Comparison of ENCODE assay signal across 16 mouse cellular contexts in genomic region chr7:38320641-38321040, GRCm38 (mm10).
"Had no signal": no experiment of that assay in that cellular context is flagged by ENCODE, and none has a peak within 500 bp of the region (broad histone marks: within the 10 kb centered on the region; RNA-seq: fewer than 3 reads in every experiment).

No protein-coding gene starts in this region.

- H3K4me2 ChIP-seq: neural tube, embryonic 13.5 days; neural tube, embryonic 15.5 days; stomach, embryonic 15.5 days had no signal

- H3K4me3 ChIP-seq: neural tube, embryonic 13.5 days; neural tube, embryonic 15.5 days; stomach, embryonic 15.5 days had no signal

- H3K36me3 ChIP-seq: neural tube, embryonic 13.5 days; neural tube, embryonic 15.5 days; stomach, embryonic 15.5 days had no signal

- H3K9me3 ChIP-seq: neural tube, embryonic 13.5 days; neural tube, embryonic 15.5 days; stomach, embryonic 15.5 days had no signal

- H3K27ac ChIP-seq: neural tube, embryonic 13.5 days; neural tube, embryonic 15.5 days; stomach, embryonic 15.5 days; stomach, postnatal 0 days had no signal

- H3K9ac ChIP-seq: neural tube, embryonic 13.5 days; neural tube, embryonic 15.5 days; stomach, embryonic 15.5 days had no signal

- H3K27me3 ChIP-seq: neural tube, embryonic 13.5 days; neural tube, embryonic 15.5 days; stomach, embryonic 15.5 days had no signal

- DNase-seq: retina, postnatal 1 day; right cerebral cortex, adult 18-20 months; right cerebral cortex, postnatal 14 days; right cerebral cortex, postnatal 25 days; right cerebral cortex, postnatal 4 days; spleen, adult 18-20 months; thymus, adult 18-20 months; thymus, adult 2 months; thymus, postnatal 14 days; thymus, postnatal 25 days; thymus, postnatal 36 days; thymus, postnatal 4 days had no signal

- H3K4me1 ChIP-seq: neural tube, embryonic 13.5 days; neural tube, embryonic 15.5 days; stomach, embryonic 15.5 days had no signal
